23 mouse cellular contexts compared by ENCODE assay signal in genomic region chr10:106375653-106376052, GRCm38 (mm10).
A peak's percentile ranks its signal among the peaks of the same experiment; 100 is the strongest.
DNase-seq lines count a peak whose midpoint lies in the region; ATAC-seq and TF ChIP-seq lines count a peak whose summit lies in the region.
"Had no signal": no experiment of that assay in that cellular context is flagged by ENCODE, and none has a peak within 500 bp of the region (broad histone marks: within the 10 kb centered on the region; RNA-seq: fewer than 3 reads in every experiment).

No protein-coding gene starts in this region.

- no peaks in the 10 kb centered on the region for H3K36me3 ChIP-seq in forebrain, embryonic 14.5 days (ENCODE audit: control insufficient read depth, insufficient read depth, low read length)
- H3K36me3 ChIP-seq in forebrain, embryonic 12.5 days (replicated peaks), result no peaks in the 10 kb centered on the region
- no peaks in the 10 kb centered on the region for H3K36me3 ChIP-seq in midbrain, postnatal 0 days (ENCODE audit: insufficient read depth, low read length)
- H3K36me3 ChIP-seq in midbrain, embryonic 10.5 days, result no peaks in the 10 kb centered on the region
- H3K36me3 ChIP-seq: embryonic facial prominence, embryonic 12.5 days; G1E; intestine, embryonic 15.5 days; limb, embryonic 13.5 days; liver, embryonic 12.5 days; midbrain, embryonic 13.5 days had no signal

- H3K9ac ChIP-seq in forebrain, embryonic 14.5 days (ENCODE audit: low read length), result no peak overlapping the region
- H3K9ac ChIP-seq in forebrain, embryonic 12.5 days, result no peak overlapping the region
- no peak overlapping the region for H3K9ac ChIP-seq in midbrain, postnatal 0 days (replicated peaks; ENCODE audit: low read length, poor library complexity, severe bottlenecking)
- H3K9ac ChIP-seq: embryonic facial prominence, embryonic 12.5 days; hindbrain, embryonic 14.5 days; intestine, embryonic 15.5 days; limb, embryonic 13.5 days; liver, embryonic 12.5 days; midbrain, embryonic 13.5 days had no signal

- DNase-seq in forebrain, embryonic 14.5 days (ENCODE audit: low spot score), result peak; percentile 40
- DNase-seq in midbrain, postnatal 0 days (ENCODE audit: low spot score), result peak; percentile 47
- no peak for DNase-seq in midbrain, embryonic 10.5 days (ENCODE audit: low spot score)
- DNase-seq in cerebellum, postnatal 14 days, result peak; percentile 61 to 76
- DNase-seq in gastrocnemius, postnatal 25 days, result no peak
- DNase-seq in right cerebral cortex, postnatal 25 days, result no peak
- DNase-seq: B cell, adult 2 months; kidney, adult 9 months; kidney, postnatal 14 days; lung, adult 18-20 months; right cerebral cortex, postnatal 14 days; spleen, adult 18-20 months; thymus, postnatal 14 days had no signal

- H3K9me3 ChIP-seq in forebrain, embryonic 14.5 days (replicated peaks; ENCODE audit: control insufficient read depth, low read length), result no peaks in the 10 kb centered on the region
- H3K9me3 ChIP-seq in forebrain, embryonic 12.5 days, result no peaks in the 10 kb centered on the region
- no peaks in the 10 kb centered on the region for H3K9me3 ChIP-seq in midbrain, postnatal 0 days (ENCODE audit: low read length)
- H3K9me3 ChIP-seq in midbrain, embryonic 10.5 days (replicated peaks), result no peaks in the 10 kb centered on the region
- H3K9me3 ChIP-seq: embryonic facial prominence, embryonic 12.5 days; intestine, embryonic 15.5 days; limb, embryonic 13.5 days; liver, embryonic 12.5 days; midbrain, embryonic 13.5 days had no signal

- TF ChIP-seq CTCF in midbrain, postnatal 0 days (IDR thresholded peaks at IDR 0.05), result no peak

- H3K27me3 ChIP-seq in forebrain, embryonic 14.5 days (replicated peaks; ENCODE audit: control insufficient read depth, insufficient read depth, low read length), result no peaks in the 10 kb centered on the region
- H3K27me3 ChIP-seq in forebrain, embryonic 12.5 days, result no peaks in the 10 kb centered on the region
- no peaks in the 10 kb centered on the region for H3K27me3 ChIP-seq in midbrain, postnatal 0 days (ENCODE audit: insufficient read depth, low read length)
- H3K27me3 ChIP-seq in midbrain, embryonic 10.5 days (ENCODE audit: low read depth, poor library complexity, severe bottlenecking), result no peaks in the 10 kb centered on the region
- H3K27me3 ChIP-seq: CH12.LX; embryonic facial prominence, embryonic 12.5 days; intestine, embryonic 15.5 days; limb, embryonic 13.5 days; liver, embryonic 12.5 days; midbrain, embryonic 13.5 days; Patski had no signal

- no peak overlapping the region for H3K4me3 ChIP-seq in forebrain, embryonic 14.5 days (ENCODE audit: low read depth, low read length)
- H3K4me3 ChIP-seq in forebrain, embryonic 12.5 days (replicated peaks), result no peak overlapping the region
- no peak overlapping the region for H3K4me3 ChIP-seq in midbrain, postnatal 0 days (ENCODE audit: low read depth, low read length)
- H3K4me3 ChIP-seq in midbrain, embryonic 10.5 days, result no peak overlapping the region
- H3K4me3 ChIP-seq: embryonic facial prominence, embryonic 12.5 days; intestine, embryonic 15.5 days; limb, embryonic 13.5 days; liver, embryonic 12.5 days; midbrain, embryonic 13.5 days had no signal

- ATAC-seq in forebrain, embryonic 14.5 days, result peak; percentile 77; the same call in 1 of the 2 replicates
- ATAC-seq in forebrain, embryonic 12.5 days (ENCODE audit: low FRiP score), result no peak
- no peak for ATAC-seq in midbrain, postnatal 0 days (ENCODE audit: low FRiP score)
- ATAC-seq: intestine, embryonic 15.5 days; liver, embryonic 12.5 days; midbrain, embryonic 13.5 days; Patski had no signal

- H3K4me2 ChIP-seq in forebrain, embryonic 14.5 days (ENCODE audit: low read length), result no peak overlapping the region
- no peak overlapping the region for H3K4me2 ChIP-seq in forebrain, embryonic 12.5 days
- no peak overlapping the region for H3K4me2 ChIP-seq in midbrain, postnatal 0 days (ENCODE audit: low read depth, low read length, poor library complexity, severe bottlenecking)
- H3K4me2 ChIP-seq: embryonic facial prominence, embryonic 12.5 days; hindbrain, embryonic 14.5 days; intestine, embryonic 15.5 days; limb, embryonic 13.5 days; liver, embryonic 12.5 days; midbrain, embryonic 13.5 days had no signal

- no peaks in the 10 kb centered on the region for H3K4me1 ChIP-seq in forebrain, embryonic 14.5 days (ENCODE audit: control insufficient read depth, insufficient read depth, low read length)
- H3K4me1 ChIP-seq in forebrain, embryonic 12.5 days, result no peaks in the 10 kb centered on the region
- H3K4me1 ChIP-seq in midbrain, postnatal 0 days (ENCODE audit: insufficient read depth, low read length), result no peaks in the 10 kb centered on the region
- no peaks in the 10 kb centered on the region for H3K4me1 ChIP-seq in midbrain, embryonic 10.5 days
- H3K4me1 ChIP-seq: embryonic facial prominence, embryonic 12.5 days; intestine, embryonic 15.5 days; limb, embryonic 13.5 days; liver, embryonic 12.5 days; midbrain, embryonic 13.5 days had no signal

- no peak overlapping the region for H3K27ac ChIP-seq in forebrain, embryonic 14.5 days (ENCODE audit: low read depth, low read length)
- no peak overlapping the region for H3K27ac ChIP-seq in forebrain, embryonic 12.5 days
- no peak overlapping the region for H3K27ac ChIP-seq in midbrain, postnatal 0 days (ENCODE audit: low read depth, low read length)
- no peak overlapping the region for H3K27ac ChIP-seq in midbrain, embryonic 10.5 days (replicated peaks)
- H3K27ac ChIP-seq: embryonic facial prominence, embryonic 12.5 days; hindbrain, embryonic 14.5 days; intestine, embryonic 15.5 days; limb, embryonic 13.5 days; liver, embryonic 12.5 days; midbrain, embryonic 13.5 days had no signal

- 61% methylated on average over 1 of the region's 1 CpGs for WGBS in forebrain, embryonic 14.5 days
- 85% methylated on average over 1 of the region's 1 CpGs for WGBS in forebrain, embryonic 12.5 days
- 65% methylated on average over 1 of the region's 1 CpGs for WGBS in midbrain, postnatal 0 days
- 78% methylated on average over 1 of the region's 1 CpGs for WGBS in midbrain, embryonic 10.5 days

Comparison
In these comparisons a context has a peak if more than half of its experiments do, and no peak if none do; other contexts are left out.
1. DNase-seq: peak in forebrain, embryonic 14.5 days (single experiment), midbrain, postnatal 0 days (single experiment) and cerebellum, postnatal 14 days (2 of 2); none in midbrain, embryonic 10.5 days (single experiment), gastrocnemius, postnatal 25 days (single experiment) and right cerebral cortex, postnatal 25 days (single experiment).